Mouse (Mus musculus) E14TG2a.4 (cell line): ENCODE results near the gene Hp1bp3.

Experiments used
- CTCF ChIP-seq: conservative IDR thresholded peaks from 2 replicates; pipeline ENCODE4 v1.5.1; 2014; ENCODE audit warnings: low read length
- POU5F1 ChIP-seq: IDR thresholded peaks from 2 replicates; pipeline ENCODE4 v1.6.1; 2014; ENCODE audit warnings: low read length, borderline replicate concordance

DNA sequence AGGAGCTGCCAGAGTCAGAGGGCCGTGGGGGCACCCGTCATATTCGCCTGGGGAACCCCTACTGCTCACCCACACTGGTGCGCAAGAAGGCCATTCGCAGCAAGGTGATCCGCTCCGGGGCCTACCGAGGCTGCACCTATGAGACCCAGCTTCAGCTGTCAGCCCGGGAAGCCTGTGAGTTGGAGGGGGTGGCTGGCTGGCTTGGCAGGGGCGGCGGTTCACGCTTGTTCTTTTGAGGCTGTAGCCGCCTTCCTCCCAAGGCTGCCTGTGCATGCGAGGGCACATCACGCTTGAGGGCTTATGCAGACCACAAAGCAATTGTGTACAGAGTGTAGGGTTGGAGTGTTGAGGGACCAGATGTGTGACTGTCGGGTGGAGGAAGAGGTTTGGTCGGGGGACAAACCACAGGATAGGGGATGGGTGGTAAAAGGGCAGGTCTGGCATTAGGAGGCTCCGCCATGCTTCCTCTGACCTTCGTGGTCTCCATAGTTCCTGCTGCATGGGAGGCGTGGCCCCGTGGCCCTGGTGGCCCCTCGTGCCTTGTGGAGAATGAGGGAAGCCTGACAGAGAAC is 41.1 kb downstream of the Hp1bp3 start:
- TF ChIP-seq CTCF = no peak
- TF ChIP-seq POU5F1 = no peak
